Mouse (Mus musculus) C2C12 (cell line): Measurements from ENCODE around the gene Pdlim4. TPM values are rescaled to one million over a fixed set of nuclear protein-coding genes. Genes with fewer than 3 reads are reported as not detected.

ENCODE experiments used
- H3K27me3 ChIP-seq: one replicate; pipeline ENCODE4 v1.6.1; 2011; ENCODE audit not compliant: control insufficient read depth, insufficient read depth, insufficient read length
- H3K36me3 ChIP-seq: one replicate; pipeline ENCODE4 v1.6.1; 2011; ENCODE audit not compliant: control insufficient read depth, insufficient read depth
- H3K4me3 ChIP-seq: one replicate; pipeline ENCODE4 v1.5.1; 2011; ENCODE audit warnings: mild to moderate bottlenecking, control low read depth; ENCODE audit not compliant: poor library complexity, insufficient read depth, severe bottlenecking
- H3K79me2 ChIP-seq: one replicate; pipeline ENCODE4 v1.6.1; 2011; ENCODE audit not compliant: control insufficient read depth, insufficient read depth
- H3K79me3 ChIP-seq: one replicate; pipeline ENCODE4 v1.6.1; 2011; ENCODE audit warnings: low read depth, control low read depth
- H3ac ChIP-seq: one replicate; pipeline ENCODE3; 2011; ENCODE audit warnings: low read depth; ENCODE audit not compliant: control insufficient read depth, insufficient read length
- CEBPB ChIP-seq: IDR thresholded peaks from one replicate; pipeline ENCODE4 v1.6.1; 2011; ENCODE audit warnings: low read depth, mild to moderate bottlenecking, control low read depth, moderate library complexity
- CTCF ChIP-seq: IDR thresholded peaks from one replicate; pipeline ENCODE4 v1.5.1; 2011; ENCODE audit not compliant: control insufficient read depth, insufficient read depth, insufficient read length
- FOSL1 ChIP-seq: IDR thresholded peaks from one replicate; pipeline ENCODE4 v1.8.0; 2011; ENCODE audit warnings: mild to moderate bottlenecking, low read length; ENCODE audit not compliant: poor library complexity, insufficient read depth, severe bottlenecking
- MAX ChIP-seq: IDR thresholded peaks from one replicate; pipeline ENCODE4 v1.6.1; 2011; ENCODE audit warnings: mild to moderate bottlenecking, control low read depth
- MYOD1 ChIP-seq: IDR thresholded peaks from one replicate; pipeline ENCODE4 v1.6.1; 2011; ENCODE audit warnings: low read depth; ENCODE audit not compliant: control insufficient read depth, insufficient read length
- MYOG ChIP-seq: IDR thresholded peaks from one replicate; pipeline ENCODE4 v1.6.1; 2011; ENCODE audit not compliant: control insufficient read depth, insufficient read length; ENCODE audit errors: extremely low read depth
- USF1 ChIP-seq: IDR thresholded peaks from one replicate; pipeline ENCODE4 v1.6.1; 2011; ENCODE audit warnings: low read depth, mild to moderate bottlenecking, control low read depth, moderate library complexity
- polyA plus RNA-seq: library from polyadenylated mRNA; unstranded; fragments of >200 nt; fragmentation: generic; extraction: Trizol; gene quantifications from one replicate; pipeline ENCODE4 v1.2.1, GENCODE M21; 2012; ENCODE audit warnings: missing spikeins

Pdlim4 gene
- polyA plus RNA-seq, 1 experiment = 120 TPM

- Histone ChIP-seq H3K79me2 (peaks cover 38% of the 10 kb centered on the region), H3K36me3 (no peaks in the 10 kb centered on the region), H3ac (peak overlapping the region; percentile 90), H3K27me3 (no peaks in the 10 kb centered on the region), H3K79me3 (peaks cover 3% of the 10 kb centered on the region), H3K4me3 (peak overlapping the region; percentile 48)
- TF ChIP-seq MAX (peak; percentile 87), USF1 (no peak), MYOD1 (peak; percentile 98), MYOG (no peak)
Observed at GRCm38 (mm10) chr11:54067318-54067995, 1.4 kb downstream of the Pdlim4 start.

GRCm38 (mm10) chr11:54066400-54066799 lies 2.4 kb downstream of the Pdlim4 start:
- peaks cover 2% of the 10 kb centered on the region for H3K36me3 ChIP-seq
- H3ac ChIP-seq = no peak overlapping the region
- H3K27me3 ChIP-seq = no peaks in the 10 kb centered on the region
- TF ChIP-seq FOSL1 = no peak
- peak; percentile 71 for TF ChIP-seq MYOD1
- H3K4me3 ChIP-seq = no peak overlapping the region
- H3K79me2 ChIP-seq = peaks cover 38% of the 10 kb centered on the region
- H3K79me3 ChIP-seq = peaks cover 3% of the 10 kb centered on the region

GRCm38 (mm10) chr11:54065915-54066178 lies 3.0 kb downstream of the Pdlim4 start:
- Histone ChIP-seq H3K4me3 (no peak overlapping the region), H3K27me3 (no peaks in the 10 kb centered on the region), H3K79me3 (peaks cover 3% of the 10 kb centered on the region), H3K79me2 (peaks cover 38% of the 10 kb centered on the region), H3K36me3 (peaks cover 5% of the 10 kb centered on the region), H3ac (no peak overlapping the region)
- no peak for TF ChIP-seq USF1
- no peak for TF ChIP-seq MAX
- TF ChIP-seq FOSL1 = no peak
- TF ChIP-seq CEBPB = no peak
- no peak for TF ChIP-seq CTCF
- TF ChIP-seq MYOD1 = no peak
- TF ChIP-seq MYOG = no peak

DNA sequence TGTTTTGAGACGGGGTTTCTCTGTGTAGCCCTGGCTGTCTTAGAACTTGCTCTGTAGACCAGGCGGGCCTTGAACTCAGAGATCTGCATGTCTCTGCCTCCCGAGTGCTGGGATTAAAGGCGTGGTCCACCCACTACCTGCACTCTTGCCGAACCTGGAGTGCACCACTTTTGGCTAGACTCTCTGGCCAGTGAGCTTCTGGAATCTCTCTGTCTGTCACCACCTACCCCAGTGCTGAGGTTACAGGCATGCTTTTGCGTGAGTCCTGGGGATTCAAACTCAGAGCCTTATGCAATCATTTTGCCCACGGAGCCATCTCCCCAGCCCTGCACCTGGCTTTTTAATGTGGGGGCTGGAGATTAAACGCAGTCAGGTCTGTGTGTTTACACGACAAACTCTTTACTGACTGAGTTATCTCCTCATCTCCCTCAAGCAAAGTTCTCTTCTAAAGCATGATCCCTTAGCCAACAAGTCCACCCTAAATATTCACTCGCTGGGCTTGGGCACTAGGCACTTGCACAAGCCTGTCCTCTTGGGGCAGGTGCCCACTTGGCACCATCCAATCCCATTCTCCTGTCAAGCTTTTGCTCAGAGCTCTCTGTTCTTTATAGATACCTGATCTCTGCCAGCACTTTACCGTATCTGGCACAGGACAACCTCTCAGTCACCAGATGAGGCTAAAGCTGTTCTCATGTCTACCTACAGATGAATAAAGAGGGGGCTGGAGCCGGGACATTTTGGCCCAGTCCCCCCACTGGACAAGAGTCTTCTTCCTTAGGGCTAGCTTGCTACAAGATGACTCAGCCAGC lies 3.5 kb downstream of the Pdlim4 start:
- Histone ChIP-seq H3K36me3 (peaks cover 5% of the 10 kb centered on the region), H3K79me3 (peaks cover 3% of the 10 kb centered on the region), H3ac (no peak overlapping the region), H3K4me3 (no peak overlapping the region), H3K27me3 (no peaks in the 10 kb centered on the region), H3K79me2 (peaks cover 38% of the 10 kb centered on the region)
- TF ChIP-seq CTCF (no peak), CEBPB (no peak), FOSL1 (no peak), MYOG (no peak), MYOD1 (no peak), MAX (no peak), USF1 (no peak)

GRCm38 (mm10) chr11:54064412-54064978 lies 4.3 kb downstream of the Pdlim4 start:
- Histone ChIP-seq H3K4me3 (no peak overlapping the region), H3K36me3 (peaks cover 12% of the 10 kb centered on the region), H3ac (no peak overlapping the region), H3K79me3 (peaks cover 3% of the 10 kb centered on the region), H3K79me2 (peaks cover 44% of the 10 kb centered on the region), H3K27me3 (no peaks in the 10 kb centered on the region)
- TF ChIP-seq MYOG (no peak), FOSL1 (no peak), CTCF (no peak), USF1 (peak; percentile 43)

GRCm38 (mm10) chr11:54063472-54063775 lies 5.4 kb downstream of the Pdlim4 start:
- TF ChIP-seq MYOG (no peak), CTCF (no peak), USF1 (no peak), MYOD1 (no peak), FOSL1 (no peak), MAX (no peak)
- Histone ChIP-seq H3K36me3 (peaks cover 19% of the 10 kb centered on the region), H3K79me3 (peaks cover 3% of the 10 kb centered on the region), H3K27me3 (no peaks in the 10 kb centered on the region), H3ac (no peak overlapping the region), H3K79me2 (peaks cover 46% of the 10 kb centered on the region), H3K4me3 (no peak overlapping the region)
